ENCODE assay signal across 8 mouse cellular contexts in the genomic region with DNA sequence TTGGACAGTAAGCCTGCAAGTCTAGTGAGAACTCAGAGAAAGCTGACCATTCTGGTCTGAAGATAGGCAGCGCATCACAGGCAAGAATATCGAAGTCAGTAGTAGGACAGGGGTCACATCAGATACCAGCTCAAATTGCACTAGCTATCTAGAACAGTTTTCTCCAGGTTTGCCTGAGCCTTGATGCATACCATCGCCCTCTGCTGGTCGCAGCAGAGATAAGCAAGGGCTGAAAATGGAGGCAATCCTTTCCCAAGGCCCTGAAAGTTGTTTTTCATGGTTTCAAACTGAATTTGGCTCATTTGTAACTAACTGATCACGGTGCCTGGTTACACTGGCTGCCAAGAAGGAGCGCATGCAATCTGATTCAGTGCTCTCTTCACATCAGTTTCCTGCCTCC. TPM values are rescaled to one million over a fixed set of nuclear protein-coding genes. Genes with fewer than 3 reads are reported as not detected.
DNase-seq lines count a peak whose midpoint lies in the region; ATAC-seq and TF ChIP-seq lines count a peak whose summit lies in the region.

No protein-coding gene starts in this region.

- no peak overlapping the region for H3K4me2 ChIP-seq in forebrain, postnatal 0 days (ENCODE audit: low read depth)
- H3K4me2 ChIP-seq in forebrain, embryonic 15.5 days (replicated peaks), result no peak overlapping the region
- no peak overlapping the region for H3K4me2 ChIP-seq in intestine, postnatal 0 days (replicated peaks; ENCODE audit: low read depth)

- WGBS in forebrain, postnatal 0 days, result 35% methylated on average over 6 of the region's 6 CpGs
- 35% methylated on average over 6 of the region's 6 CpGs for WGBS in forebrain, embryonic 15.5 days
- 22% methylated on average over 6 of the region's 6 CpGs for WGBS in intestine, postnatal 0 days

- no peaks in the 10 kb centered on the region for H3K9me3 ChIP-seq in forebrain, postnatal 0 days (ENCODE audit: low read length)
- H3K9me3 ChIP-seq in forebrain, embryonic 15.5 days, result no peaks in the 10 kb centered on the region
- H3K9me3 ChIP-seq in intestine, postnatal 0 days (ENCODE audit: control insufficient read depth), result no peaks in the 10 kb centered on the region

- H3K36me3 ChIP-seq in forebrain, postnatal 0 days (ENCODE audit: insufficient read depth), result peaks cover 50% of the 10 kb centered on the region
- peaks cover 52% of the 10 kb centered on the region for H3K36me3 ChIP-seq in forebrain, embryonic 15.5 days
- H3K36me3 ChIP-seq in intestine, postnatal 0 days (ENCODE audit: control insufficient read depth, insufficient read depth), result peaks cover 31% of the 10 kb centered on the region; the same call in 1 of the 2 replicates

- H3K4me1 ChIP-seq in forebrain, postnatal 0 days (ENCODE audit: insufficient read depth), result no peaks in the 10 kb centered on the region
- no peaks in the 10 kb centered on the region for H3K4me1 ChIP-seq in forebrain, embryonic 15.5 days
- no peaks in the 10 kb centered on the region for H3K4me1 ChIP-seq in intestine, postnatal 0 days (replicated peaks; ENCODE audit: control insufficient read depth, insufficient read depth, low read length)

- DNase-seq in forebrain, postnatal 0 days, result peak; percentile 76
- DNase-seq in A20 (ENCODE audit: low read depth, low spot score), result peak; percentile 60
- DNase-seq in adrenal gland, postnatal 10 days, result peak; percentile 74
- DNase-seq in embryo, embryonic 9.5 days (ENCODE audit: extremely low spot score), result peak; percentile 43
- DNase-seq in lung, postnatal 14 days, result peak; percentile 69
- peak; percentile 33 to 34 for DNase-seq in spleen, postnatal 36 days (ENCODE audit: low spot score in 2 of 2)

- H3K9ac ChIP-seq in forebrain, postnatal 0 days, result no peak overlapping the region
- H3K9ac ChIP-seq in forebrain, embryonic 15.5 days (replicated peaks), result no peak overlapping the region
- no peak overlapping the region for H3K9ac ChIP-seq in intestine, postnatal 0 days (ENCODE audit: low read depth, low read length)

- TF ChIP-seq CTCF in forebrain, postnatal 0 days (IDR thresholded peaks at IDR 0.05; ENCODE audit: low read depth), result peak; percentile 92
- peak; percentile 95 for TF ChIP-seq CTCF in intestine, postnatal 0 days (IDR thresholded peaks at IDR 0.05; ENCODE audit: low read depth)

- no peak overlapping the region for H3K4me3 ChIP-seq in forebrain, postnatal 0 days (ENCODE audit: low read depth, low read length)
- H3K4me3 ChIP-seq in forebrain, embryonic 15.5 days, result no peak overlapping the region
- H3K4me3 ChIP-seq in intestine, postnatal 0 days (ENCODE audit: low read depth, low read length), result no peak overlapping the region

- no peaks in the 10 kb centered on the region for H3K27me3 ChIP-seq in forebrain, postnatal 0 days (ENCODE audit: insufficient read depth, low read length)
- H3K27me3 ChIP-seq in forebrain, embryonic 15.5 days, result no peaks in the 10 kb centered on the region
- no peaks in the 10 kb centered on the region for H3K27me3 ChIP-seq in intestine, postnatal 0 days (replicated peaks; ENCODE audit: control insufficient read depth, insufficient read depth, low read length)

- ATAC-seq in forebrain, postnatal 0 days, result no peak; the same call in 1 of the 2 replicates
- ATAC-seq in forebrain, embryonic 15.5 days (replicated peaks), result no peak
- ATAC-seq in intestine, postnatal 0 days, result no peak

- H3K27ac ChIP-seq in forebrain, postnatal 0 days (ENCODE audit: low read depth, low read length), result no peak overlapping the region
- no peak overlapping the region for H3K27ac ChIP-seq in forebrain, embryonic 15.5 days (replicated peaks)
- H3K27ac ChIP-seq in intestine, postnatal 0 days (ENCODE audit: low read depth, low read length), result no peak overlapping the region

RNA-seq across cellular contexts. Expression of a gene that starts 29.0 kb away (rescaled TPM):
- total RNA-seq in forebrain, postnatal 0 days (2014; rRNA removed), result 87.3 and 89.7 TPM in 2 replicates
- 164 and 166 TPM in 2 replicates for polyA plus RNA-seq in forebrain, postnatal 0 days (2015; fragmentation: Nextera tagmentation; extraction: Ambion mirVana)
- 164 and 167 TPM in 2 replicates for polyA plus RNA-seq in forebrain, embryonic 15.5 days (2015; fragmentation: Nextera tagmentation; extraction: Ambion mirVana)
- 100 to 1,000 TPM; 146 to 159 TPM for total RNA-seq in adrenal gland, postnatal 10 days (2021)
- polyA plus RNA-seq in intestine, postnatal 0 days (2015; fragmentation: Nextera tagmentation; extraction: Ambion mirVana), result 101 and 104 TPM in 2 replicates

RNA-seq across cellular contexts. Expression of a gene that starts 33.7 kb away (rescaled TPM):
- 50.2 and 51.5 TPM in 2 replicates for total RNA-seq in forebrain, postnatal 0 days (2014; rRNA removed)
- 18.8 and 24.5 TPM in 2 replicates for polyA plus RNA-seq in forebrain, postnatal 0 days (2015; fragmentation: Nextera tagmentation; extraction: Ambion mirVana)
- 39.7 and 40.9 TPM in 2 replicates for polyA plus RNA-seq in forebrain, embryonic 15.5 days (2015; fragmentation: Nextera tagmentation; extraction: Ambion mirVana)
- 10 to 100 TPM; 47.9 to 54.3 TPM for total RNA-seq in adrenal gland, postnatal 10 days (2021)
- 3.5 and 3.6 TPM in 2 replicates for polyA plus RNA-seq in intestine, postnatal 0 days (2015; fragmentation: Nextera tagmentation; extraction: Ambion mirVana)
